Mouse (Mus musculus) olfactory bulb, adult 2 months (tissue): ENCODE results near the gene Notch4.

Experiments used
- CTCF ChIP-seq: fragments of 200-500 bp; IDR thresholded peaks from 2 replicates; pipeline ENCODE4 v1.5.1; 2012; ENCODE audit warnings: low read depth, mild to moderate bottlenecking, low read length, moderate library complexity; ENCODE audit not compliant: insufficient read depth
- POLR2A ChIP-seq: fragments of 200-500 bp; IDR thresholded peaks from 2 replicates; pipeline ENCODE4 v1.6.1; 2012; ENCODE audit warnings: mild to moderate bottlenecking, low read depth, low read length, moderate library complexity; ENCODE audit not compliant: insufficient read depth

DNA sequence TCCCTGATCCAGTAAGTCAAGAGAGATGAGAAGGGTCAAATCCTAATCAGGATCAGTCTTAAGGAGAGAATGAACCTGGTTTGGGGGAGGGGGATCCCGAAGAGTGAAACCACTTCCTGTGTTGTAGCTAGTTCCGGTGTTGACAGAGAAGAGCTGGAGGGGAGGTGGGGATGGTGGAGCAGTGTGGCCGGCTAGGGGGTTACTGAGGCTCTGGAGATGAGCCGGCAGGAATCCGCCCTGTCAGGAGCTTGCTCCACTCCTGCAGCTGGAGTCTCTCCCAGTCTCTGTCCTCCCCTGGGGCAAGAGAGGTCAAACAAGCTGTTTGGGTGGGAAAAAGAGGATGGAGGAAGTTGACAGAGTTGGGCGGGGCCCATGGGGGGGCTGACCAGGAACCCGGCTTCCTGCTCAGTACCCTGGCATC lies 25.6 kb downstream of the Notch4 start, which contains the start of gene Gpsm3:
- no peak for TF ChIP-seq CTCF
- TF ChIP-seq POLR2A = no peak
